Mouse (Mus musculus) spleen, postnatal 0 days (tissue): Measurements from ENCODE around the gene Tex47. TPM values are rescaled to one million over a fixed set of nuclear protein-coding genes. Genes with fewer than 3 reads are reported as not detected.

ENCODE experiments used
- polyA plus RNA-seq: library from polyadenylated mRNA; unstranded; fragments of >200 nt; fragmentation: Nextera tagmentation; extraction: Ambion mirVana; gene quantifications from 2 replicates; pipeline ENCODE4 v1.2.1, GENCODE M21; 2015

Tex47 gene
- polyA plus RNA-seq, result 0.11 TPM in 2 replicates

DNA sequence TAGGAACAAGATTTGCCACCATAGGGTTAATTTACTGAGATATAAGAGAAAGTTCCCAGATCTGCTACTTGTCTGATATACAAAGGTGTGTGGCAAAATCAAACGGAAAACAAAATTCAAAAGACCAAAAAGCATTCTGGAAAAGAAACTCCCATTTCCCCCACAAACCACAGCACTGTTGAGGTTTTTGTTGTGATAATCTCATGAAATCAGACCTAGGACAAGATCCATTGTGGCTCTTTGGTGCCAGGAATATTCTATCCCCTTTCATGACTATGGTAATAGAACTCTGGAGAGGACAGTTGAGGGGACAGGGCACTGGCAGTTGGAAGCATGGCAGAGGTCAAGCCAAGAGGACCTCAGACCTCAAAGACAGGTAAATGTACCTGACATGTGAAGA is at the start of gene Tex47:
TSS of gene Tex47 (plus strand) at position 301 of the 400 bp plus-strand sequence.

DNA sequence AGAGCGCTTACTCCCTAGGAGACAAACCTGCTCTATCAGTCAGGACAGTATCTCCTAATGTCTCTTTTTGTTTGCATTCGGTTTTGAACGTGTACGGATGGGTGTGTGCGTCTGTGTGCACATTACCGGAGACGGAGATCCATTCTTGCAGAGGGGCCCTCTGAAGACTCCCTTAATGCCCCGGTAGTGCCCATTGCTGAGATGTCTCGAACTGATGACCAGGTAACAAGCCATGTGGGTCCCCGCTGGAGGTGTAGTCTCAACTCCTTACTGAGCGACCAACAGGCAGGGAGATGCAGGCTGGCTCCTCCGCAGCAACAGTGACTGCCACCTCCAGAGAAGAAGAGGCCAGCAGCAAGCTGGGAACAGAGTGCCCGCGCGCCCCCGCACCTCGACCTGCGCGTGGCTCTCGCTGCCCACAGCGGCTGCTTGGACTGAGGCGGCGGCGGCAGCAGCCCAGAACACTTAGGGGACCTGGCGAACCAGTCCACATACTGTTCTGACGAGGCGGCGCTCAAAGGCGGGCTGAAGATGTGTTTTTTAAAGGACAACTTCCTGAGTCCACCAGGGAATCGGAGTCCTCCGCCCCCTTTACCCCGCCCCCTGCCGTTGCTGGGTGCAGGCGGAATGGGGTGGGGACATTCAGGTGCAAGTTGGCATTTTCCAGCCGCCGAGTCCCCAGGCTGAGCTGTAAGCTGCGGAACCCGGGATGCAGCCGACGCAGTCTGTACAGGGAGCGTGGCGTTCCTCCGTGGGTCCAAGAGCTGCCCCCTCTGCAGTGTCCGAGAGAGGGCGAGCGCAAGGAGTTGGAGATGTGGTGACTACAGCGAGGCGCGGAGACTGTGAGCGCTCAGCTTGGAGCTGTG is 40.5 kb downstream of the Tex47 start, which contains the start of gene Zfp804b:
TSS of gene Zfp804b (minus strand) at position 612 of the 866 bp plus-strand sequence.

Other genes with a start within 250 kb of the Tex47 start
- gene Zfp804b, start 40.6 kb downstream of the Tex47 start, polyA plus RNA-seq, result 0.06 and 0.16 TPM in 2 replicates